Mouse (Mus musculus): Measurements from ENCODE around the gene Hormad2. TPM values are rescaled to one million over a fixed set of nuclear protein-coding genes. Genes with fewer than 3 reads are reported as not detected.

The Hormad2 gene
- polyA plus RNA-seq (2015; fragmentation: Nextera tagmentation; extraction: Ambion mirVana) = 0.68 and 0.90 TPM in 2 replicates

DNA sequence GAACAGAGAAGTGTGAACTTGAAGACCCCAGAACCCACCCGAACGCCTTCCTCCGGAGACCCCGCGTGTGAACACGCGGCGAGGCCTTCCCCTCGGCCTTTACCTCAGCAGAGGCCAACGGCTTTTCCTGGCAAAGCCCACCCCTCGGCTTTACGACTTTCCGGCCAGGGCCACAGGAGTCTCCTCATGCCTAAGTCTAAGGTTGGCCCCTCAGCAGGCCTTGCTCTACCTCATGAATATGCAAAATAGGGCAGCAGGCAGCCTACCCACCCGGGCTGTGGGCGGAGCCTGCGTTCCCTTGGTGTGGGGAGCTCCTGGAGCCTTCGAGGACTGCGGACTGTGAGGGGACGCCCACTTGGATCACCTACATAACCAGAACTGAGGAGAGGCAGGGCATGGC lies at the start of gene Hormad2:
Hormad2 (minus strand) TSS at position 128 of the 400 bp plus-strand sequence.
- DNase-seq (peak; percentile 70), ATAC-seq (ENCODE audit: low read depth) (peak; percentile 70)
- H3K4me2 ChIP-seq = peak within 1 kb of the TSS; percentile 52
- H3K9me3 ChIP-seq (replicated peaks) = no peaks in the 10 kb centered on the region
- H3K4me3 ChIP-seq (replicated peaks) = peak within 1 kb of the TSS; percentile 36
- H3K36me3 ChIP-seq = no peaks in the 10 kb centered on the region
- H3K4me1 ChIP-seq (replicated peaks) = peaks cover 7% of the 10 kb centered on the region
- 51% methylated on average over 19 of the region's 19 CpGs for WGBS (ENCODE audit: insufficient replicate concordance)
- H3K9ac ChIP-seq = no peak within 1 kb of the TSS
- H3K27ac ChIP-seq = no peak within 1 kb of the TSS
- no peaks in the 10 kb centered on the region for H3K27me3 ChIP-seq

GRCm38 (mm10) chr11:4489207-4489606 lies 48.3 kb upstream of the Hormad2 start:
- Histone ChIP-seq H3K4me2 (no peak overlapping the region), H3K4me1 (replicated peaks) (peaks cover 56% of the 10 kb centered on the region), H3K36me3 (peaks cover 100% of the 10 kb centered on the region), H3K27me3 (no peaks in the 10 kb centered on the region), H3K27ac (peak overlapping the region; percentile 96), H3K9ac (no peak overlapping the region), H3K4me3 (replicated peaks) (no peak overlapping the region), H3K9me3 (replicated peaks) (no peaks in the 10 kb centered on the region)
- ATAC-seq (ENCODE audit: low read depth) (no peak), DNase-seq (no peak)
- WGBS (ENCODE audit: insufficient replicate concordance) = 81% methylated on average over 4 of the region's 4 CpGs

- DNase-seq (no peak), ATAC-seq (ENCODE audit: low read depth) (no peak)
- Histone ChIP-seq H3K4me1 (replicated peaks) (peaks cover 56% of the 10 kb centered on the region), H3K9me3 (replicated peaks) (no peaks in the 10 kb centered on the region), H3K9ac (peak overlapping the region; percentile 65), H3K27ac (peak overlapping the region; percentile 96), H3K4me2 (peak overlapping the region; percentile 49; the same call in 1 of the 2 replicates), H3K27me3 (no peaks in the 10 kb centered on the region), H3K36me3 (peaks cover 100% of the 10 kb centered on the region), H3K4me3 (replicated peaks) (no peak overlapping the region)
- WGBS (ENCODE audit: insufficient replicate concordance) = 88% methylated on average over 2 of the region's 2 CpGs
Measured at GRCm38 (mm10) chr11:4488798-4489197, 47.9 kb upstream of the Hormad2 start.

- peak overlapping the region; percentile 96 for H3K27ac ChIP-seq
Measured at GRCm38 (mm10) chr11:4488367-4488766, 47.5 kb upstream of the Hormad2 start.

DNA sequence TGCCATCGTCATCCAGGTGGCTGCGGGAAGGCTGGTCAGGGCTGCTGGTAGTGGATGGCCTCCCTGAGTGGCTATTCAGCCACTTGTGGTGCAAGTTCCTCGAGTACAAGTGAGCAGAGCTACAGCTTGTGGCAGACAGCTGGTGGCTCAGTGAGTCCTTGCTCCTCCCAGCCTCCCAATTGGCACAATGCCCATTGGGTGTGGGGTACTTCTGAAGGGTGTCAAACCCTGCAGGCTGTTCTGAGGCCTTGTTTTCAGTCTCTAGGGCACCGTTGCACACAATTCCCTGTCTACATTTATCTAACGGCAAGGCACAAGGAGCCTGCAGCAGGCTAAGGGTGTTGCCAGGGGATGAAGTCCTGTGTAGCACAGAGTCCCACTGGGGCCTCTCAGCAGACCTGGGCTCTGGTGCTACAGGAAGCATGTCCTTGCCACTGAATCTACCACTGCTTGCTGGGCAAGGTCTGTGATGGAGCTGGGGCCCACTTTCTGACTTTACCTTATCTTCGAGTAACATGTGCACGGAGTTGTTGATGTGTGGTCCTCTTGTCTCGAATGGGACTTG lies 46.6 kb upstream of the Hormad2 start:
- peak overlapping the region; percentile 6; the same call in 1 of the 2 replicates for H3K4me3 ChIP-seq (replicated peaks)

More at GRCm38 (mm10) chr11:4488367-4488766, 47.5 kb upstream of the Hormad2 start:
- Histone ChIP-seq H3K4me1 (replicated peaks) (peaks cover 56% of the 10 kb centered on the region), H3K27me3 (no peaks in the 10 kb centered on the region), H3K4me2 (peak overlapping the region; percentile 49), H3K4me3 (replicated peaks) (0 out of 2 replicates have a peak overlapping the region, but pooled peaks have one; percentile 12), H3K9ac (peak overlapping the region; percentile 65), H3K9me3 (replicated peaks) (no peaks in the 10 kb centered on the region), H3K36me3 (peaks cover 100% of the 10 kb centered on the region)
- WGBS (ENCODE audit: insufficient replicate concordance) = 90% methylated on average over 13 of the region's 13 CpGs
- ATAC-seq (ENCODE audit: low read depth) (no peak), DNase-seq (no peak)

DNA sequence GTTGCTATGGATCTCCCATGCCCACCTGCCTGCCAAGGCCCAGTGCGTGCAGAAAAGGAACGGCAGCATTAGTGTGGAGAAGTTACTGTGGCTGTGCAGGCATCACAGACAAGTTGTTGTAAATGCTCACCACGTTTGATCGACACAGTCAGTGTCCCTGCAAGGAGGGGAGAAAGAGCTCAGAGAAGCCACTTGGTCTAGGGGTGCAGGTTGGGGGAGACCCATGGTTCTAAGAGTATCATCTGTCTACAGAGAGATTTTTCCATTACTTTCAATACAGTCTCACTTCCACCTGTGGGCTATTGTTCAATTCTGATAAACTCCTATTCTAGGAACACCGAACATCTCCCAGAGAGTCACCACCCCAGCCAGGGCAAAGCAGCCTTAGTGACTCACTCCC lies 43.6 kb upstream of the Hormad2 start:
- no peaks in the 10 kb centered on the region for H3K27me3 ChIP-seq
- WGBS (ENCODE audit: insufficient replicate concordance) = 88% methylated on average over 5 of the region's 5 CpGs
- H3K4me1 ChIP-seq (replicated peaks) = peaks cover 44% of the 10 kb centered on the region
- no peak overlapping the region for H3K4me3 ChIP-seq (replicated peaks)
- ATAC-seq (ENCODE audit: low read depth) = no peak
- no peak overlapping the region for H3K27ac ChIP-seq
- peaks cover 100% of the 10 kb centered on the region for H3K36me3 ChIP-seq
- no peak for DNase-seq
- no peak overlapping the region for H3K9ac ChIP-seq
- H3K4me2 ChIP-seq = no peak overlapping the region
- H3K9me3 ChIP-seq (replicated peaks) = no peaks in the 10 kb centered on the region

More for the DNA sequence above, 46.6 kb upstream of the Hormad2 start:
- H3K4me1 ChIP-seq (replicated peaks) = peaks cover 56% of the 10 kb centered on the region
- ATAC-seq (ENCODE audit: low read depth) (peak; percentile 99), DNase-seq (peak; percentile 76)
- WGBS (ENCODE audit: insufficient replicate concordance) = 38% methylated on average over 8 of the region's 8 CpGs
- no peaks in the 10 kb centered on the region for H3K9me3 ChIP-seq (replicated peaks)
- H3K27me3 ChIP-seq = no peaks in the 10 kb centered on the region
- peak overlapping the region; percentile 96 for H3K27ac ChIP-seq
- H3K9ac ChIP-seq = peak overlapping the region; percentile 65
- peaks cover 100% of the 10 kb centered on the region for H3K36me3 ChIP-seq
- peak overlapping the region; percentile 49 for H3K4me2 ChIP-seq

- DNase-seq (no peak), ATAC-seq (ENCODE audit: low read depth) (no peak)
- H3K27ac ChIP-seq = peak overlapping the region; percentile 6; the same call in 1 of the 2 replicates
- no peaks in the 10 kb centered on the region for H3K9me3 ChIP-seq (replicated peaks)
- no peak overlapping the region for H3K9ac ChIP-seq
- no peaks in the 10 kb centered on the region for H3K27me3 ChIP-seq
- H3K4me1 ChIP-seq (replicated peaks) = peaks cover 25% of the 10 kb centered on the region
- H3K4me2 ChIP-seq = no peak overlapping the region
- peaks cover 97% of the 10 kb centered on the region for H3K36me3 ChIP-seq
- 83% methylated on average over 5 of the region's 5 CpGs for WGBS (ENCODE audit: insufficient replicate concordance)
- H3K4me3 ChIP-seq (replicated peaks) = no peak overlapping the region
Measured at GRCm38 (mm10) chr11:4482641-4483040, 41.7 kb upstream of the Hormad2 start.

DNA sequence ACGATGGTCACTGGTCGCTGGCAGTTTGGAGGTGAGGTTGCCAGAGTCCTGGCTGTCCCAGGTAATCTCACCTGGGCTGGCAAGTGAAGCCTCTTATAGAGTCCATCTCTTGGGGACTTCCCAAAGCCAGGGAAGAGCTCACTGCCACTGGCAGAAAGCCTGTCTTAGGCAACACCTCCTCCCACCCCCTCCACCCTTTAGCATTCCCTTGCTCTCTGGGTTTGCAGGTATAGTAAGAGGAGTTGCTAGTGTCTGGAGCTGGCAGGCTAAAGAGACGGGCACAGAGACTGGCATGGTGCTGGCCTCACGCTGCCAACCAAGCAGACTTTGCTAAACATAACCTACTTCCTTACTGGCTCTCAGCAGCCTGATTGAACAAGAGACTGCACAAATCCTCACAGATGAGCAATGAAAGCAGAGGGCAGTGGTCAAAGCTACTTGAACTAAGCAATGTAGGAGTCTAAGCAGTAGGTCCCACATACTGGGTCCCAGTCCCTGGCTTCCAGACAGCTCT lies 35.3 kb upstream of the Hormad2 start:
- DNase-seq (no peak), ATAC-seq (ENCODE audit: low read depth) (no peak)
- Histone ChIP-seq H3K9me3 (replicated peaks) (no peaks in the 10 kb centered on the region), H3K9ac (no peak overlapping the region), H3K36me3 (peaks cover 33% of the 10 kb centered on the region), H3K4me2 (no peak overlapping the region), H3K27ac (no peak overlapping the region), H3K4me3 (replicated peaks) (no peak overlapping the region), H3K4me1 (replicated peaks) (no peaks in the 10 kb centered on the region), H3K27me3 (no peaks in the 10 kb centered on the region)
- WGBS (ENCODE audit: insufficient replicate concordance) = 77% methylated on average over 4 of the region's 4 CpGs

DNA sequence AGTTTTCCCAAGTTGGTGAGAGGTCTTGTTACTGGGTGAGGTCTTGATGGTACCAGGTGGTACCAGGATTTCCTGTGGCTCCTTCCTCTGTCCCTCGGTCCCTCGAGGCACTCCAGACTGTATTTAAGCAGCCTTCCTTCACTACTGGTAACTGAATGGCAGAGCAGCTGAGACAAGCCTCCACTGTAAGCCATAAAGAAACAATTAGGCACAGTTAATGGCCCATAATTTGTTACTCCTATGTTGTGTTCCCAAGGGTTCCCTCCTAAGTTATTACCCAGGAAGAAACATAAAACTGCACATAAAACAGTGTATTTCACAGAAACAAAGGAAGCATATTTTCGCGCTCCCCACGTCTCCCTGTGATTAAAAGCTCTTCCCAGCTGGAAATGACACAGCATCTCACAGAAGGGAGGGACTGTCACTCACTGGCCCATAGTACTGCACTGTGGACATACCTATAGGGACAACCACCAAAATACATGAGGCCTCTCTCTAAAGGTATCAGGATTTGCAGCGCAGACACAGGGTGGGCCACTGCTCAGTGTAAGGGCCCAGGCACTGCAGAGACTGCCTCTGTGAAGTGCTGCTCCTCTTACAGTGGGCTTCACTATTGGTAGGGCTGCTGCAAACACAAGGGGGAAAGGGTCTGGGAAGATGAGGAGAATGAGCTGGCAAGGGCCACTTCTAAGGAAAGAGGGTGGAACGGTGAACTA lies 31.7 kb upstream of the Hormad2 start:
- no peaks in the 10 kb centered on the region for H3K9me3 ChIP-seq (replicated peaks)
- no peak overlapping the region for H3K4me3 ChIP-seq (replicated peaks)
- H3K27ac ChIP-seq = no peak overlapping the region
- 72% methylated on average over 7 of the region's 7 CpGs for WGBS (ENCODE audit: insufficient replicate concordance)
- ATAC-seq (ENCODE audit: low read depth) (no peak), DNase-seq (no peak)
- no peaks in the 10 kb centered on the region for H3K4me1 ChIP-seq (replicated peaks)
- no peaks in the 10 kb centered on the region for H3K27me3 ChIP-seq
- no peak overlapping the region for H3K9ac ChIP-seq
- H3K36me3 ChIP-seq = no peaks in the 10 kb centered on the region
- H3K4me2 ChIP-seq = no peak overlapping the region

- Histone ChIP-seq H3K36me3 (no peaks in the 10 kb centered on the region), H3K4me3 (replicated peaks) (no peak overlapping the region), H3K4me2 (no peak overlapping the region), H3K27ac (no peak overlapping the region), H3K4me1 (replicated peaks) (no peaks in the 10 kb centered on the region), H3K9ac (no peak overlapping the region), H3K9me3 (replicated peaks) (no peaks in the 10 kb centered on the region), H3K27me3 (no peaks in the 10 kb centered on the region)
- DNase-seq = no peak
- ATAC-seq (ENCODE audit: low read depth) = no peak
- WGBS (ENCODE audit: insufficient replicate concordance) = 78% methylated on average over 5 of the region's 5 CpGs
Measured at GRCm38 (mm10) chr11:4471734-4472133, 30.8 kb upstream of the Hormad2 start.

GRCm38 (mm10) chr11:4471251-4471650 lies 30.3 kb upstream of the Hormad2 start:
- 0 out of 2 replicates have a peak, but pooled peaks cover 2% of the 10 kb centered on the region for H3K4me1 ChIP-seq (replicated peaks)
- no peaks in the 10 kb centered on the region for H3K9me3 ChIP-seq (replicated peaks)
- H3K36me3 ChIP-seq = no peaks in the 10 kb centered on the region
- ATAC-seq (ENCODE audit: low read depth) (no peak), DNase-seq (no peak)
- H3K4me3 ChIP-seq (replicated peaks) = no peak overlapping the region
- H3K27me3 ChIP-seq = no peaks in the 10 kb centered on the region
- no peak overlapping the region for H3K27ac ChIP-seq
- H3K4me2 ChIP-seq = no peak overlapping the region
- H3K9ac ChIP-seq = no peak overlapping the region
